Mouse (Mus musculus) liver, embryonic 13.5 days (tissue): ENCODE results near the gene Fgd6. TPM values are rescaled to one million over a fixed set of nuclear protein-coding genes. Genes with fewer than 3 reads are reported as not detected.

Experiments used
- ATAC-seq: fragments of 200-750 bp; cut with Nextera tagmentation; 2 replicates; pipeline ENCODE4 v1.8.0; 2017; ENCODE audit warnings: low read depth, mild to moderate bottlenecking, moderate number of reproducible peaks, moderate library complexity
- DNase-seq: peaks from one replicate; pipeline ENCODE4 v3.0.0; 2022
- H3K27ac ChIP-seq: fragments of 300-500 bp; sonication (generic); 2 replicates; pipeline ENCODE4 v1.5.1; 2015; ENCODE audit warnings: moderate library complexity, mild to moderate bottlenecking, inconsistent platforms
- H3K27me3 ChIP-seq: fragments of 300-500 bp; sonication (generic); 2 replicates; pipeline ENCODE4 v1.6.1; 2015; ENCODE audit warnings: mild to moderate bottlenecking, inconsistent platforms
- H3K36me3 ChIP-seq: fragments of 300-500 bp; sonication (generic); 2 replicates; pipeline ENCODE4 v1.6.1; 2015; ENCODE audit warnings: mild to moderate bottlenecking, inconsistent platforms
- H3K4me1 ChIP-seq: fragments of 300-500 bp; sonication (generic); replicated peaks from 2 replicates; pipeline ENCODE4 v1.6.1; 2015; ENCODE audit warnings: inconsistent platforms
- H3K4me2 ChIP-seq: fragments of 300-500 bp; sonication (generic); 2 replicates; pipeline ENCODE4 v1.6.1; 2015; ENCODE audit warnings: inconsistent platforms, mild to moderate bottlenecking, moderate library complexity
- H3K4me3 ChIP-seq: fragments of 300-500 bp; sonication (generic); replicated peaks from 2 replicates; pipeline ENCODE4 v1.5.1; 2015; ENCODE audit warnings: mild to moderate bottlenecking, inconsistent platforms
- H3K9ac ChIP-seq: fragments of 300-500 bp; sonication (generic); 2 replicates; pipeline ENCODE4 v1.6.1; 2015; ENCODE audit warnings: mild to moderate bottlenecking, inconsistent platforms
- H3K9me3 ChIP-seq: fragments of 300-500 bp; sonication (generic); replicated peaks from 2 replicates; pipeline ENCODE4 v1.6.1; 2016; ENCODE audit warnings: inconsistent platforms
- WGBS: fragments of 180-500 bp; shearing (Covaris S2); methylation state at CpG from one replicate; pipeline ENCODE4 v1.1.7; 2015; ENCODE audit not compliant: insufficient replicate concordance; 5-methylcytosine and 5-hydroxymethylcytosine counted together
- polyA plus RNA-seq: library from polyadenylated mRNA; unstranded; fragments of >200 nt; fragmentation: Nextera tagmentation; extraction: Ambion mirVana; gene quantifications from 2 replicates; pipeline ENCODE4 v1.2.1, GENCODE M21; 2015

Fgd6 gene
- polyA plus RNA-seq, 1 experiment from 2014 or later = 2.4 TPM

GRCm38 (mm10) chr10:94020587-94020986 is 15.2 kb upstream of the Fgd6 start:
- peaks cover 35% of the 10 kb centered on the region for H3K4me1 ChIP-seq
- peak; percentile 63 for DNase-seq
- peak overlapping the region; percentile 35; the same call in 1 of the 2 replicates for H3K4me3 ChIP-seq
- 43% methylated on average over 5 of the region's 5 CpGs for WGBS
- 0 out of 2 replicates have a peak, but pooled peaks cover 9% of the 10 kb centered on the region for H3K36me3 ChIP-seq
- H3K27me3 ChIP-seq = no peaks in the 10 kb centered on the region
- peak overlapping the region; percentile 80 for H3K27ac ChIP-seq
- H3K9ac ChIP-seq = no peak overlapping the region
- peak; percentile 86 for ATAC-seq
- no peaks in the 10 kb centered on the region for H3K9me3 ChIP-seq
- peak overlapping the region; percentile 48 for H3K4me2 ChIP-seq

DNA sequence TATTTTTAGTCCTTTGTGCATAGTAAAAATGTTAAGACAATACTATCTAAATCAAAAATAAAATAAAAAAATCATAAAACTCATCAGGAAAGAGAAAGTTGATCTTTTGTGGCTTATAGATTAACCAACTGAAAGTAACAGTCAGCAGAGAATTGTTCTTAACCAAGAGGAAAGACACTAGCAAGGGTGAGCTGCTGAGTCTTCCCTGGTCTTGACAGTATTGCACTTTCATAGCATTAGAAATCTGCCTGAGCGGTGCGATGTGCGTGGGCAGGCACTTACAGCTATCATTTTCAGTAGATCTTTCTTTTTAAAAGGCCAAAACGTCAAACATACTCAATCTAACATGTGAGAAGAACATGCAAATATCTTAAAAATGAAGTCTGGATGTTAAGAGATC is 14.7 kb upstream of the Fgd6 start:
- DNase-seq (no peak), ATAC-seq (no peak)
- no peaks in the 10 kb centered on the region for H3K27me3 ChIP-seq
- H3K27ac ChIP-seq = peak overlapping the region; percentile 80
- H3K4me3 ChIP-seq = no peak overlapping the region
- peak overlapping the region; percentile 48 for H3K4me2 ChIP-seq
- H3K9ac ChIP-seq = no peak overlapping the region
- H3K36me3 ChIP-seq = 0 out of 2 replicates have a peak, but pooled peaks cover 9% of the 10 kb centered on the region
- 87% methylated on average over 4 of the region's 4 CpGs for WGBS
- H3K9me3 ChIP-seq = no peaks in the 10 kb centered on the region
- peaks cover 33% of the 10 kb centered on the region for H3K4me1 ChIP-seq

- no peak overlapping the region for H3K27ac ChIP-seq
- H3K4me1 ChIP-seq = peaks cover 26% of the 10 kb centered on the region
- no peak overlapping the region for H3K4me3 ChIP-seq
- DNase-seq (no peak), ATAC-seq (no peak)
- H3K9ac ChIP-seq = no peak overlapping the region
- WGBS = 87% methylated on average over 8 of the region's 8 CpGs
- no peaks in the 10 kb centered on the region for H3K9me3 ChIP-seq
- H3K4me2 ChIP-seq = no peak overlapping the region
- H3K27me3 ChIP-seq = no peaks in the 10 kb centered on the region
- peaks cover 14% of the 10 kb centered on the region; the same call in 1 of the 2 replicates for H3K36me3 ChIP-seq
Observed at GRCm38 (mm10) chr10:94025079-94025478, 10.7 kb upstream of the Fgd6 start.

DNA sequence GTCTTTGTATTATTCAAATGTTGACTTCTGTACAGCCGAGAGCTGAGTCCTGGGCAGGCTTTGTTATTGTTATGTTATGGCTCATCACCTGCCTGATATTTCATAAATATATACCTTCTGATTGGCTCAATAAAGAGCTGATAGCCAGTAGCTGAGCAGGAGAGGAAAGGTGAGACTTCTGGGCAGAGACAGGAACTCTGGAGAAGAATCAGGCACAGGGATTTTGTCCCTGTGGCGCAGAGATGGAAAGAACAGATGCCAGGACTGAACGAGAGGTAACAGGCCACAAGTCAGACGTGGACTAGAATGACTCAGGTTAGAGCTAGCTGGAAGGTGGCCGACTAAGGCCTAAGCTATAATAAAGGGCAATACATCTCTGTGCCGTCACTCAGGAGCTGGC is 7.3 kb upstream of the Fgd6 start:
- Histone ChIP-seq H3K27me3 (no peaks in the 10 kb centered on the region), H3K9me3 (no peaks in the 10 kb centered on the region), H3K36me3 (peaks cover 25% of the 10 kb centered on the region; the same call in 1 of the 2 replicates), H3K4me2 (no peak overlapping the region), H3K4me3 (no peak overlapping the region), H3K9ac (no peak overlapping the region), H3K4me1 (peaks cover 10% of the 10 kb centered on the region; the same call in 1 of the 2 replicates), H3K27ac (no peak overlapping the region)
- 75% methylated on average over 6 of the region's 6 CpGs for WGBS
- DNase-seq (no peak), ATAC-seq (no peak)

DNA sequence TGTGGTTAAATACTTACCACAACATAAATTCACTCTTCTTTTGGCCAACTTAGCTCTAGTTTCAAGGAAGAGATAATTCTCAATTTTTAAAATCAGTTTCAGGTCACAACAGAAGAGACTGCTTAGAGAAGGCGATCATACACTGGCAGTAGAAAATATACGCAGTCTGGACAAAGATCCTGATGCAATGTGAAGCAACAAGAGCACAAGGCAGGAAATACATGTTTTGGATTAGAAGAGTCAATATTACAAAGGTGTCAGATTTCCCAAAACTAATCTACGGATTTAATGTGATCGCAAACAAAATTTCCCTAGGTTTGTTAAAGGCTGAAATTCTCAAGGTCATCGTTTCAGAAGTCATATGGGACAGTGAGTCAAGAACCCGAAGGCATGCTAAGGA is 4.6 kb upstream of the Fgd6 start:
- Histone ChIP-seq H3K9me3 (no peaks in the 10 kb centered on the region), H3K4me2 (no peak overlapping the region), H3K9ac (no peak overlapping the region), H3K36me3 (peaks cover 19% of the 10 kb centered on the region; the same call in 1 of the 2 replicates), H3K27me3 (no peaks in the 10 kb centered on the region), H3K4me1 (peaks cover 21% of the 10 kb centered on the region), H3K27ac (no peak overlapping the region), H3K4me3 (no peak overlapping the region)
- ATAC-seq = no peak
- 83% methylated on average over 6 of the region's 6 CpGs for WGBS
- DNase-seq = no peak

DNA sequence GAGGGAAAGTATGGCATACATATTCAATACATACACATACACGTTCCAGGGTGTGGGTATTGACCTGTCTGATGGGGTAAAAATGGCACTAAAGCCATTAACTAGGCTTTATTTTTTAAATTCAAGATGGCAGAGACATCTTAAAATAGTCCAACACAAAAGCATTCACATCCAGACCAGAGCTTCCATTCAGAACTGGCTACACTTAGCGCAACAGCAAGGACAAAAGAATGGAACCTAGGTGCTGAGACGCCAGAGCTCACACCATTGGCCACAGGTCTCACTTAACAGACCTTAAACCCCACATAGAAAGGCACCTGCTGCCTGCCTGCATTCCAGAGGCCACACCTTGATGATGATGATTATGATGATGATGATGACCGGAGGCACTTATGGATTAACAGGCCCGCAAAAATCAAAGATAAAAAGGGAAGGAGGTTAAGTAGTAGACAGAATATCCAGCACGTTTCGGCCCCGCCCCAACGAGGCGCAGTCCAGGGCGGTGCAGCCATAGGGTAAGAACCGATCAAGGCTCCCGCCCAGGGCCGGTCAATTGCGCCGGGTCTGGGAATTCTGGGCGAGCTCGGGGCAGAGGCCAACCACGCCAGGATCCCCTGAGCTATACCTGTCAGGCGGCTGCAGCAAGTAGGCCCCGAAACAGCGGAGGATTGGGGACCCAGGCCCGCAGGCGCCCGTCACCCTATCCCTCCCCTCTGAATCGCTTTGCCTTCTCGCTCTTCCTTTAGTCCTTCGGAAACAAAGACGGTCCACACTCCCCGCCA is 734 bp upstream of the Fgd6 start:
- Histone ChIP-seq H3K36me3 (0 out of 2 replicates have a peak, but pooled peaks cover 12% of the 10 kb centered on the region), H3K4me2 (peak overlapping the region; percentile 76), H3K4me3 (peak overlapping the region; percentile 92), H3K9me3 (no peaks in the 10 kb centered on the region), H3K27ac (peak overlapping the region; percentile 80), H3K9ac (peak overlapping the region; percentile 85), H3K4me1 (peaks cover 34% of the 10 kb centered on the region), H3K27me3 (no peaks in the 10 kb centered on the region)
- 2% methylated on average over 30 of the region's 30 CpGs for WGBS
- DNase-seq (peak; percentile 76), ATAC-seq (peak; percentile 82)

- Histone ChIP-seq H3K36me3 (0 out of 2 replicates have a peak, but pooled peaks cover 4% of the 10 kb centered on the region), H3K27me3 (no peaks in the 10 kb centered on the region), H3K27ac (peak overlapping the region; percentile 85), H3K4me3 (peak overlapping the region; percentile 92), H3K4me2 (peak overlapping the region; percentile 75), H3K9ac (peak overlapping the region; percentile 96), H3K4me1 (peaks cover 34% of the 10 kb centered on the region), H3K9me3 (no peaks in the 10 kb centered on the region)
- DNase-seq (no peak), ATAC-seq (peak; percentile 10; the same call in 1 of the 2 replicates)
- WGBS = under 1% methylated on average over 32 of the region's 32 CpGs
Observed at GRCm38 (mm10) chr10:94036375-94036758, 566 bp downstream of the Fgd6 start.

GRCm38 (mm10) chr10:94037196-94037595 is 1.4 kb downstream of the Fgd6 start:
- no peaks in the 10 kb centered on the region for H3K9me3 ChIP-seq
- H3K4me2 ChIP-seq = peak overlapping the region; percentile 75
- H3K4me3 ChIP-seq = peak overlapping the region; percentile 92
- no peak for ATAC-seq
- H3K4me1 ChIP-seq = peaks cover 34% of the 10 kb centered on the region
- no peak for DNase-seq
- H3K9ac ChIP-seq = peak overlapping the region; percentile 96
- H3K27me3 ChIP-seq = no peaks in the 10 kb centered on the region
- no peak overlapping the region for H3K27ac ChIP-seq
- 53% methylated on average over 9 of the region's 9 CpGs for WGBS
- H3K36me3 ChIP-seq = no peaks in the 10 kb centered on the region

DNA sequence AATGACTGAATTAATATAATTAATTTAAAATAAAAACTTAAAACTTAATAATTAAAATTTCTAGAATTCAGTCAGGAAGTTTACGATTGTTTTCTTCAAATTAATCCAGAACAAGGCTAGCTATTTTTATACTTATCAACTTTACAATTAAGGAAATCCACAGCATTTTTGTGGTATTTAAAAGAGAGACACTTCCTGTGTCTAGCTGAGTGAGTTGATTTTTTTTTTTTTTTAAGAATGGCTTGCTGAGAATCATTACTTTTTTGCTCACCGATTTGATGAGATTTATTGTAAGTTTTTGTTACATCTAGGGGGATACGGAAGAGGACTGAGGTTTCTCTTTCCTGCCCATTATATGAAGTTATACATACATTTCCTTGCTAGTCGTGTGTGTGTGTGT is 1.8 kb downstream of the Fgd6 start:
- H3K4me1 ChIP-seq = peaks cover 34% of the 10 kb centered on the region
- no peaks in the 10 kb centered on the region for H3K27me3 ChIP-seq
- no peak overlapping the region; the same call in 1 of the 2 replicates for H3K4me3 ChIP-seq
- DNase-seq (no peak), ATAC-seq (no peak)
- H3K9ac ChIP-seq = no peak overlapping the region; the same call in 1 of the 2 replicates
- peak overlapping the region; percentile 75 for H3K4me2 ChIP-seq
- no peaks in the 10 kb centered on the region for H3K9me3 ChIP-seq
- no peaks in the 10 kb centered on the region for H3K36me3 ChIP-seq
- 65% methylated on average over 4 of the region's 4 CpGs for WGBS
- H3K27ac ChIP-seq = no peak overlapping the region

- Histone ChIP-seq H3K36me3 (peaks cover 4% of the 10 kb centered on the region), H3K4me2 (no peak overlapping the region), H3K9ac (no peak overlapping the region), H3K4me3 (no peak overlapping the region), H3K27me3 (no peaks in the 10 kb centered on the region), H3K27ac (no peak overlapping the region), H3K4me1 (peaks cover 27% of the 10 kb centered on the region), H3K9me3 (no peaks in the 10 kb centered on the region)
- ATAC-seq (no peak), DNase-seq (no peak)
- 78% methylated on average over 7 of the region's 7 CpGs for WGBS
Observed at GRCm38 (mm10) chr10:94038366-94039260, 2.8 kb downstream of the Fgd6 start.

GRCm38 (mm10) chr10:94043908-94044307 is 8.1 kb downstream of the Fgd6 start:
- Histone ChIP-seq H3K4me3 (no peak overlapping the region), H3K4me1 (peaks cover 30% of the 10 kb centered on the region), H3K36me3 (peaks cover 37% of the 10 kb centered on the region), H3K9me3 (no peaks in the 10 kb centered on the region), H3K27ac (no peak overlapping the region), H3K9ac (no peak overlapping the region), H3K27me3 (no peaks in the 10 kb centered on the region), H3K4me2 (no peak overlapping the region)
- 81% methylated on average over 10 of the region's 10 CpGs for WGBS
- no peak for ATAC-seq
- no peak for DNase-seq
